ENCODE assay signal across 14 mouse cellular contexts in genomic region chr9:87645032-87645431, GRCm38 (mm10).
"Had no signal": no experiment of that assay in that cellular context is flagged by ENCODE, and none has a peak within 500 bp of the region (broad histone marks: within the 10 kb centered on the region; RNA-seq: fewer than 3 reads in every experiment).

No protein-coding gene starts in this region.

- H3K36me3 ChIP-seq: liver, embryonic 13.5 days; midbrain, embryonic 12.5 days; midbrain, embryonic 15.5 days; neural tube, embryonic 13.5 days had no signal

- H3K4me2 ChIP-seq: liver, embryonic 13.5 days; lung, embryonic 14.5 days; midbrain, embryonic 12.5 days; midbrain, embryonic 15.5 days; neural tube, embryonic 13.5 days had no signal

- H3K9ac ChIP-seq: liver, embryonic 13.5 days; lung, embryonic 14.5 days; midbrain, embryonic 12.5 days; midbrain, embryonic 15.5 days; neural tube, embryonic 13.5 days had no signal

- H3K27ac ChIP-seq: kidney, postnatal 0 days; left cerebral cortex, adult 2 months; liver, embryonic 13.5 days; macrophage; midbrain, embryonic 12.5 days; midbrain, embryonic 15.5 days; neural tube, embryonic 13.5 days had no signal

- DNase-seq: kidney, postnatal 25 days; layer of hippocampus, postnatal 36 days; liver, embryonic 13.5 days; lung, embryonic 14.5 days; thymus, adult 18-20 months; thymus, postnatal 36 days had no signal

- ATAC-seq: lung, postnatal 0 days; midbrain, embryonic 15.5 days had no signal

- H3K4me1 ChIP-seq: liver, embryonic 13.5 days; neural tube, embryonic 13.5 days had no signal

- H3K9me3 ChIP-seq: liver, embryonic 13.5 days; midbrain, embryonic 12.5 days; midbrain, embryonic 15.5 days; neural tube, embryonic 13.5 days had no signal

- H3K4me3 ChIP-seq: left cerebral cortex, adult 2 months; liver, embryonic 13.5 days; midbrain, embryonic 12.5 days; midbrain, embryonic 15.5 days; myocyte; neural tube, embryonic 13.5 days had no signal

- H3K27me3 ChIP-seq: liver, embryonic 13.5 days; midbrain, embryonic 12.5 days; midbrain, embryonic 15.5 days; neural tube, embryonic 13.5 days had no signal
